In genomic region chr1:138901431-138902117, GRCm38 (mm10) we compare ENCODE assay signal across 13 mouse cellular contexts. TPM values are rescaled to one million over a fixed set of nuclear protein-coding genes. Genes with fewer than 3 reads are reported as not detected.
DNase-seq lines count a peak whose midpoint lies in the region; ATAC-seq and TF ChIP-seq lines count a peak whose summit lies in the region.
"Had no signal": no experiment of that assay in that cellular context is flagged by ENCODE, and none has a peak within 500 bp of the region (broad histone marks: within the 10 kb centered on the region; RNA-seq: fewer than 3 reads in every experiment).

No protein-coding gene starts in this region.

- no peak for TF ChIP-seq EP300 in liver, postnatal 0 days (IDR thresholded peaks at IDR 0.05; ENCODE audit: low read depth)

- 89% methylated on average over 16 of the region's 16 CpGs for WGBS in midbrain, embryonic 12.5 days
- WGBS in midbrain, embryonic 16.5 days = 87% methylated on average over 16 of the region's 16 CpGs
- 71% methylated on average over 16 of the region's 16 CpGs for WGBS in forebrain, embryonic 16.5 days
- WGBS in liver, postnatal 0 days (ENCODE audit: insufficient replicate concordance) = 82% methylated on average over 16 of the region's 16 CpGs

- H3K36me3 ChIP-seq in midbrain, embryonic 12.5 days = no peaks in the 10 kb centered on the region
- H3K36me3 ChIP-seq in midbrain, embryonic 16.5 days (ENCODE audit: control insufficient read depth, insufficient read depth, low read length) = no peaks in the 10 kb centered on the region
- no peaks in the 10 kb centered on the region for H3K36me3 ChIP-seq in forebrain, embryonic 16.5 days (ENCODE audit: control insufficient read depth, insufficient read depth)
- H3K36me3 ChIP-seq in liver, postnatal 0 days (replicated peaks; ENCODE audit: insufficient read depth, low read length) = no peaks in the 10 kb centered on the region
- H3K36me3 ChIP-seq: liver, embryonic 15.5 days had no signal

- no peaks in the 10 kb centered on the region for H3K4me1 ChIP-seq in midbrain, embryonic 12.5 days
- no peaks in the 10 kb centered on the region for H3K4me1 ChIP-seq in midbrain, embryonic 16.5 days (ENCODE audit: control insufficient read depth, insufficient read depth, low read length)
- 0 out of 2 replicates have a peak, but pooled peaks cover 2% of the 10 kb centered on the region for H3K4me1 ChIP-seq in forebrain, embryonic 16.5 days (replicated peaks; ENCODE audit: control insufficient read depth, insufficient read depth, low read length)
- no peaks in the 10 kb centered on the region for H3K4me1 ChIP-seq in liver, postnatal 0 days (ENCODE audit: insufficient read depth)
- H3K4me1 ChIP-seq: liver, embryonic 15.5 days had no signal

- no peak overlapping the region for H3K4me3 ChIP-seq in midbrain, embryonic 12.5 days
- no peak overlapping the region for H3K4me3 ChIP-seq in midbrain, embryonic 16.5 days (ENCODE audit: low read depth, low read length)
- H3K4me3 ChIP-seq in forebrain, embryonic 16.5 days (replicated peaks; ENCODE audit: low read length) = no peak overlapping the region
- H3K4me3 ChIP-seq in liver, postnatal 0 days (ENCODE audit: low read depth, low read length) = no peak overlapping the region
- H3K4me3 ChIP-seq: liver, embryonic 15.5 days; myocyte had no signal

- TF ChIP-seq CTCF in liver, postnatal 0 days (IDR thresholded peaks at IDR 0.05; ENCODE audit: low read depth) = no peak

- peak overlapping the region; percentile 43 for H3K27ac ChIP-seq in midbrain, embryonic 12.5 days (replicated peaks)
- H3K27ac ChIP-seq in midbrain, embryonic 16.5 days (ENCODE audit: low read length) = no peak overlapping the region
- peak overlapping the region; percentile 72 for H3K27ac ChIP-seq in forebrain, embryonic 16.5 days (ENCODE audit: low read length)
- no peak overlapping the region for H3K27ac ChIP-seq in liver, postnatal 0 days (ENCODE audit: low read depth)
- H3K27ac ChIP-seq: liver, embryonic 15.5 days had no signal

- DNase-seq in left cerebral cortex, adult 11 months (ENCODE audit: low spot score) = peak; percentile 11
- DNase-seq in right cerebral cortex, postnatal 25 days = peak; percentile 66
- no peak for DNase-seq in natural killer cell, adult 2 months (ENCODE audit: low spot score in 2 of 2)
- DNase-seq in liver, postnatal 0 days = no peak
- DNase-seq: heart, postnatal 14 days; kidney, adult 8-10 months; thymus, postnatal 25 days had no signal

- no peaks in the 10 kb centered on the region for H3K27me3 ChIP-seq in midbrain, embryonic 12.5 days
- H3K27me3 ChIP-seq in midbrain, embryonic 16.5 days (ENCODE audit: control insufficient read depth, insufficient read depth, low read depth, low read length) = no peaks in the 10 kb centered on the region
- H3K27me3 ChIP-seq in forebrain, embryonic 16.5 days (replicated peaks; ENCODE audit: control insufficient read depth, insufficient read depth, low read length) = no peaks in the 10 kb centered on the region
- no peaks in the 10 kb centered on the region for H3K27me3 ChIP-seq in liver, postnatal 0 days (ENCODE audit: insufficient read depth, low read length)
- H3K27me3 ChIP-seq: liver, embryonic 15.5 days had no signal

- no peak for ATAC-seq in midbrain, embryonic 12.5 days (ENCODE audit: low FRiP score, low read depth)
- ATAC-seq in midbrain, embryonic 16.5 days = no peak
- peak; percentile 88 for ATAC-seq in forebrain, embryonic 16.5 days
- no peak for ATAC-seq in monocyte, adult 5-6 weeks (replicated peaks; ENCODE audit: insufficient number of reproducible peaks, low FRiP score, low TSS enrichment, poor library complexity, severe bottlenecking)
- no peak for ATAC-seq in liver, postnatal 0 days

- no peak overlapping the region for H3K4me2 ChIP-seq in midbrain, embryonic 12.5 days (replicated peaks)
- no peak overlapping the region for H3K4me2 ChIP-seq in midbrain, embryonic 16.5 days (ENCODE audit: low read length)
- H3K4me2 ChIP-seq in forebrain, embryonic 16.5 days (ENCODE audit: low read length) = no peak overlapping the region
- no peak overlapping the region for H3K4me2 ChIP-seq in liver, postnatal 0 days (ENCODE audit: low read depth, low read length)
- H3K4me2 ChIP-seq: liver, embryonic 15.5 days had no signal

- H3K9me3 ChIP-seq in midbrain, embryonic 12.5 days = no peaks in the 10 kb centered on the region
- no peaks in the 10 kb centered on the region for H3K9me3 ChIP-seq in midbrain, embryonic 16.5 days (replicated peaks; ENCODE audit: control insufficient read depth, low read length, poor library complexity, severe bottlenecking)
- no peaks in the 10 kb centered on the region for H3K9me3 ChIP-seq in forebrain, embryonic 16.5 days (ENCODE audit: control insufficient read depth, low read length)
- H3K9me3 ChIP-seq in liver, postnatal 0 days (ENCODE audit: low read length) = no peaks in the 10 kb centered on the region
- H3K9me3 ChIP-seq: liver, embryonic 15.5 days had no signal

- no peak overlapping the region for H3K9ac ChIP-seq in midbrain, embryonic 12.5 days (replicated peaks)
- no peak overlapping the region for H3K9ac ChIP-seq in midbrain, embryonic 16.5 days (ENCODE audit: low read depth, low read length)
- H3K9ac ChIP-seq in forebrain, embryonic 16.5 days (replicated peaks; ENCODE audit: low read depth, low read length) = no peak overlapping the region
- no peak overlapping the region for H3K9ac ChIP-seq in liver, postnatal 0 days (replicated peaks)
- H3K9ac ChIP-seq: liver, embryonic 15.5 days had no signal

RNA-seq across cellular contexts. Expression of gene 2310009B15Rik, which starts 44.9 kb away (rescaled TPM):
- polyA plus RNA-seq in midbrain, embryonic 12.5 days (2016; fragmentation: Nextera tagmentation; extraction: Ambion mirVana) = 65.1 and 66.6 TPM in 2 replicates
- 35.9 and 36.3 TPM in 2 replicates for polyA plus RNA-seq in midbrain, embryonic 16.5 days (2015; fragmentation: Nextera tagmentation; extraction: Ambion mirVana)
- polyA plus RNA-seq in forebrain, embryonic 16.5 days (2015; fragmentation: Nextera tagmentation; extraction: Ambion mirVana) = 23.0 and 26.4 TPM in 2 replicates
- total RNA-seq in monocyte, adult 5-6 weeks (2017) = 6.2 to 18.6 TPM (median 12.2 TPM) in 3 replicates
- polyA plus RNA-seq in liver, postnatal 0 days (2015; fragmentation: Nextera tagmentation; extraction: Ambion mirVana) = 28.0 and 28.2 TPM in 2 replicates

RNA-seq across cellular contexts. Expression of gene Lhx9, which starts 53.2 kb away (rescaled TPM):
- polyA plus RNA-seq in midbrain, embryonic 12.5 days (2016; fragmentation: Nextera tagmentation; extraction: Ambion mirVana) = 89.4 and 106 TPM in 2 replicates
- polyA plus RNA-seq in midbrain, embryonic 16.5 days (2015; fragmentation: Nextera tagmentation; extraction: Ambion mirVana) = 127 and 159 TPM in 2 replicates
- 8.5 and 17.0 TPM in 2 replicates for polyA plus RNA-seq in forebrain, embryonic 16.5 days (2015; fragmentation: Nextera tagmentation; extraction: Ambion mirVana)
- not detected in 3 replicates for total RNA-seq in monocyte, adult 5-6 weeks (2017)
- 0.04 TPM in 2 replicates for polyA plus RNA-seq in liver, postnatal 0 days (2015; fragmentation: Nextera tagmentation; extraction: Ambion mirVana)

Comparison
In these comparisons a context has a peak if more than half of its experiments do, and no peak if none do; other contexts are left out.
1. H3K27ac ChIP-seq: peak in midbrain, embryonic 12.5 days (single experiment) and forebrain, embryonic 16.5 days (single experiment); none in midbrain, embryonic 16.5 days (single experiment) and liver, postnatal 0 days (single experiment).
2. DNase-seq: peak in left cerebral cortex, adult 11 months (single experiment) and right cerebral cortex, postnatal 25 days (single experiment); none in natural killer cell, adult 2 months (0 of 2) and liver, postnatal 0 days (single experiment).